Mouse (Mus musculus): Measurements from ENCODE around the gene Ncmap. TPM values are rescaled to one million over a fixed set of nuclear protein-coding genes. Genes with fewer than 3 reads are reported as not detected.

The Ncmap gene
- polyA plus RNA-seq, 1 experiment from 2014 or later, result 1.5 TPM

GRCm38 (mm10) chr4:135353066-135353793, 44.8 kb downstream of the Ncmap start, which contains the start of gene Srrm1:
TSS of gene Srrm1 (minus strand) at chr4:135353321.
- ATAC-seq (ENCODE audit: insufficient read depth, low FRiP score, low TSS enrichment) (peak; percentile 93), DNase-seq (ENCODE audit: low spot score) (peak; percentile 100)
- H3K27ac ChIP-seq (ENCODE audit: low read depth, low read length), result peak within 1 kb of the TSS; percentile 93
- H3K4me3 ChIP-seq (ENCODE audit: low read depth, low read length), result peak within 1 kb of the TSS; percentile 87
- no peaks in the 10 kb centered on the region for H3K9me3 ChIP-seq (ENCODE audit: control insufficient read depth, low read length)
- H3K9ac ChIP-seq (ENCODE audit: low read length), result peak within 1 kb of the TSS; percentile 93
- peaks cover 10% of the 10 kb centered on the region for H3K4me1 ChIP-seq (ENCODE audit: control insufficient read depth, insufficient read depth, low read length)
- H3K27me3 ChIP-seq (ENCODE audit: control insufficient read depth, insufficient read depth, low read length), result no peaks in the 10 kb centered on the region
- peaks cover 2% of the 10 kb centered on the region; the same call in 1 of the 2 replicates for H3K36me3 ChIP-seq (ENCODE audit: control insufficient read depth, insufficient read depth, low read length)
- under 1% methylated on average over 67 of the region's 69 CpGs for WGBS
- H3K4me2 ChIP-seq (ENCODE audit: low read depth), result peak within 1 kb of the TSS; percentile 93

- Histone ChIP-seq H3K4me2 (ENCODE audit: low read depth) (peak overlapping the region; percentile 93), H3K4me3 (ENCODE audit: low read depth, low read length) (peak overlapping the region; percentile 87), H3K4me1 (ENCODE audit: control insufficient read depth, insufficient read depth, low read length) (peaks cover 10% of the 10 kb centered on the region), H3K27ac (ENCODE audit: low read depth, low read length) (peak overlapping the region; percentile 93), H3K9ac (ENCODE audit: low read length) (peak overlapping the region; percentile 93), H3K9me3 (ENCODE audit: control insufficient read depth, low read length) (no peaks in the 10 kb centered on the region), H3K27me3 (ENCODE audit: control insufficient read depth, insufficient read depth, low read length) (no peaks in the 10 kb centered on the region), H3K36me3 (ENCODE audit: control insufficient read depth, insufficient read depth, low read length) (peaks cover 2% of the 10 kb centered on the region; the same call in 1 of the 2 replicates)
- DNase-seq (ENCODE audit: low spot score) (peak; percentile 47), ATAC-seq (ENCODE audit: insufficient read depth, low FRiP score, low TSS enrichment) (peak; percentile 38)
- WGBS, result 1% methylated on average over 59 of the region's 67 CpGs
These were observed 45.5 kb downstream of the Ncmap start for GRCm38 (mm10) chr4:135352326-135353065.

- Histone ChIP-seq H3K27ac (ENCODE audit: low read depth, low read length) (no peak overlapping the region), H3K9ac (ENCODE audit: low read length) (no peak overlapping the region), H3K4me2 (ENCODE audit: low read depth) (no peak overlapping the region), H3K4me3 (ENCODE audit: low read depth, low read length) (no peak overlapping the region), H3K4me1 (ENCODE audit: control insufficient read depth, insufficient read depth, low read length) (no peaks in the 10 kb centered on the region), H3K9me3 (ENCODE audit: control insufficient read depth, low read length) (no peaks in the 10 kb centered on the region), H3K27me3 (ENCODE audit: control insufficient read depth, insufficient read depth, low read length) (no peaks in the 10 kb centered on the region), H3K36me3 (ENCODE audit: control insufficient read depth, insufficient read depth, low read length) (peaks cover 37% of the 10 kb centered on the region)
- 81% methylated on average over 14 of the region's 14 CpGs for WGBS
- DNase-seq (ENCODE audit: low spot score) (no peak), ATAC-seq (ENCODE audit: insufficient read depth, low FRiP score, low TSS enrichment) (no peak)
These were observed 60.6 kb downstream of the Ncmap start for GRCm38 (mm10) chr4:135337376-135337942.

- Histone ChIP-seq H3K4me1 (ENCODE audit: control insufficient read depth, insufficient read depth, low read length) (no peaks in the 10 kb centered on the region), H3K4me3 (ENCODE audit: low read depth, low read length) (no peak overlapping the region), H3K9me3 (ENCODE audit: control insufficient read depth, low read length) (no peaks in the 10 kb centered on the region), H3K9ac (ENCODE audit: low read length) (no peak overlapping the region), H3K4me2 (ENCODE audit: low read depth) (no peak overlapping the region), H3K36me3 (ENCODE audit: control insufficient read depth, insufficient read depth, low read length) (peaks cover 43% of the 10 kb centered on the region), H3K27me3 (ENCODE audit: control insufficient read depth, insufficient read depth, low read length) (no peaks in the 10 kb centered on the region), H3K27ac (ENCODE audit: low read depth, low read length) (no peak overlapping the region)
- 88% methylated on average over 3 of the region's 3 CpGs for WGBS
- no peak for DNase-seq (ENCODE audit: low spot score)
- ATAC-seq (ENCODE audit: insufficient read depth, low FRiP score, low TSS enrichment), result no peak
These were observed 62.0 kb downstream of the Ncmap start for GRCm38 (mm10) chr4:135336023-135336357.

- Histone ChIP-seq H3K27me3 (ENCODE audit: control insufficient read depth, insufficient read depth, low read length) (no peaks in the 10 kb centered on the region), H3K4me3 (ENCODE audit: low read depth, low read length) (no peak overlapping the region), H3K4me2 (ENCODE audit: low read depth) (no peak overlapping the region), H3K9ac (ENCODE audit: low read length) (no peak overlapping the region), H3K4me1 (ENCODE audit: control insufficient read depth, insufficient read depth, low read length) (no peaks in the 10 kb centered on the region), H3K9me3 (ENCODE audit: control insufficient read depth, low read length) (no peaks in the 10 kb centered on the region), H3K36me3 (ENCODE audit: control insufficient read depth, insufficient read depth, low read length) (peaks cover 43% of the 10 kb centered on the region), H3K27ac (ENCODE audit: low read depth, low read length) (no peak overlapping the region)
- DNase-seq (ENCODE audit: low spot score) (no peak), ATAC-seq (ENCODE audit: insufficient read depth, low FRiP score, low TSS enrichment) (no peak)
- WGBS, result 79% methylated on average over 9 of the region's 9 CpGs
These were observed 62.6 kb downstream of the Ncmap start for GRCm38 (mm10) chr4:135335327-135336022.

- no peaks in the 10 kb centered on the region for H3K4me1 ChIP-seq (ENCODE audit: control insufficient read depth, insufficient read depth, low read length)
- H3K27me3 ChIP-seq (ENCODE audit: control insufficient read depth, insufficient read depth, low read length), result no peaks in the 10 kb centered on the region
- no peak for DNase-seq (ENCODE audit: low spot score)
- H3K9ac ChIP-seq (ENCODE audit: low read length), result no peak overlapping the region
- no peaks in the 10 kb centered on the region for H3K9me3 ChIP-seq (ENCODE audit: control insufficient read depth, low read length)
- no peak overlapping the region for H3K27ac ChIP-seq (ENCODE audit: low read depth, low read length)
- 94% methylated on average over 3 of the region's 3 CpGs for WGBS
- H3K4me2 ChIP-seq (ENCODE audit: low read depth), result no peak overlapping the region
- H3K4me3 ChIP-seq (ENCODE audit: low read depth, low read length), result no peak overlapping the region
- H3K36me3 ChIP-seq (ENCODE audit: control insufficient read depth, insufficient read depth, low read length), result peaks cover 34% of the 10 kb centered on the region
- no peak for ATAC-seq (ENCODE audit: insufficient read depth, low FRiP score, low TSS enrichment)
These were observed 71.6 kb downstream of the Ncmap start for GRCm38 (mm10) chr4:135326469-135326868.

GRCm38 (mm10) chr4:135326046-135326445, 72.0 kb downstream of the Ncmap start:
- no peaks in the 10 kb centered on the region for H3K27me3 ChIP-seq (ENCODE audit: control insufficient read depth, insufficient read depth, low read length)
- peaks cover 33% of the 10 kb centered on the region for H3K36me3 ChIP-seq (ENCODE audit: control insufficient read depth, insufficient read depth, low read length)
- no peaks in the 10 kb centered on the region for H3K4me1 ChIP-seq (ENCODE audit: control insufficient read depth, insufficient read depth, low read length)
- no peak overlapping the region for H3K9ac ChIP-seq (ENCODE audit: low read length)
- DNase-seq (ENCODE audit: low spot score) (no peak), ATAC-seq (ENCODE audit: insufficient read depth, low FRiP score, low TSS enrichment) (no peak)
- H3K4me3 ChIP-seq (ENCODE audit: low read depth, low read length), result no peak overlapping the region
- no peak overlapping the region for H3K27ac ChIP-seq (ENCODE audit: low read depth, low read length)
- no peaks in the 10 kb centered on the region for H3K9me3 ChIP-seq (ENCODE audit: control insufficient read depth, low read length)
- H3K4me2 ChIP-seq (ENCODE audit: low read depth), result no peak overlapping the region

GRCm38 (mm10) chr4:135323021-135323420, 75.0 kb downstream of the Ncmap start:
- Histone ChIP-seq H3K27ac (ENCODE audit: low read depth, low read length) (no peak overlapping the region), H3K4me1 (ENCODE audit: control insufficient read depth, insufficient read depth, low read length) (no peaks in the 10 kb centered on the region), H3K4me2 (ENCODE audit: low read depth) (no peak overlapping the region), H3K27me3 (ENCODE audit: control insufficient read depth, insufficient read depth, low read length) (no peaks in the 10 kb centered on the region), H3K9ac (ENCODE audit: low read length) (no peak overlapping the region), H3K4me3 (ENCODE audit: low read depth, low read length) (no peak overlapping the region), H3K36me3 (ENCODE audit: control insufficient read depth, insufficient read depth, low read length) (peaks cover 29% of the 10 kb centered on the region), H3K9me3 (ENCODE audit: control insufficient read depth, low read length) (no peaks in the 10 kb centered on the region)
- no peak for ATAC-seq (ENCODE audit: insufficient read depth, low FRiP score, low TSS enrichment)
- 95% methylated on average over 8 of the region's 8 CpGs for WGBS
- no peak for DNase-seq (ENCODE audit: low spot score)
